Mouse (Mus musculus) embryo, embryonic 10.5 days (tissue): Measurements from ENCODE around the gene Crtc1.

Source experiments
- DNase-seq: peaks from one replicate; pipeline ENCODE4 v3.0.0-alpha.2; 2015; ENCODE audit warnings: low spot score

Crtc1 gene

DNA sequence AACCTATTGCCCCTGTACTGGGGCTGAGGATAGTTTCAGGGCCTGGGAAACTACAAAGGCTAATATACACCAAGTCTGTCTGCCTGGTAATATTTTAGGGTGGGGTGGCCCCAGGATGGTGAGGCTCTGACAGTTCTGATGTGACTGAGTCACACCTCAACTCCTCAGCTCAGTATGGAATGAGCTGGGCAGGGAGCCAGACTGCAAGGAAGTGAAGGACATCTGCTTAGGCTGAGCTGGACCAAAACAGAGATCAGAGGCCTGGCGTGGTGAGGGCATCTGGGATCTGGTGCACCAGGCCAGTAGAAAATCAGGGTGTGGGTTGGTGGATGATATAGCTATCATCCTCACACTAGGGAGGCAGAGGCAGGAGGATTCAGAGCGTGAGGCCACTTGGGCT is 49.7 kb downstream of the Crtc1 start:
- no peak for DNase-seq

DNA sequence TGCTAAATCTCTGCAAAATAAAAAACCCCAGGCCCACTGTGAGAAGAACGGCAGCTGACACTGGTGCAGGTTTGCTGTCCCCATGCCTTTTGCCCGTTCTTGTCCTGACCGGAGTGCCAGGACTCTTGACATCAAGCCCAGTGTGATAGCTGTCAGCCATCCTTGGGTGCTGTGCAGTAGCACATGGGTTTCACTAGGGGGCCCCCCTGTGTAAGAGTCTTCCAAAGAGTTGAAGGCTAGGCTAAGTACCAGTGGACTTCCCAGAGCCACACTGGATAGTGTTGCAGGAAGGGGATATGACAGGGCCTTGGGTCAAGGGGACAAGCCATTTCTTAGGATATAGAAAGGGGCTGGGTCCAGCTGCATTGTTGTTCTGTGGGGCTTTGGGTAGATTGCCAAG is 56.1 kb downstream of the Crtc1 start:
- DNase-seq, result peak; percentile 82

DNA sequence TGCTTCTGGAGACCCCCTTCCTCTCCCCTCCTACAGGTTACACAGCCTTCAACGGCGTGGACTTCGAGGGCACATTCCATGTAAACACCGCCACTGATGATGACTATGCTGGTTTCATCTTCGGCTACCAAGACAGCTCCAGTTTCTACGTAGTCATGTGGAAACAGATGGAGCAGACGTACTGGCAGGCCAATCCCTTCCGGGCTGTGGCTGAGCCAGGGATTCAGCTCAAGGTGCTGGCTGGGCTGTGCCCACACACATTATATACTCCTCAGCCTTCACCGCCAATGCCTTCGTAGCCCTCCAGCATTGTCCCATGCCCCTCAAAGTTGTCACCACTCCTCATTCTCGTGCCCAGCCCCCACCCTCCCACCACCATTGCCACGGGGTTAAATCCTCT is 59.3 kb downstream of the Crtc1 start:
- no peak for DNase-seq

DNA sequence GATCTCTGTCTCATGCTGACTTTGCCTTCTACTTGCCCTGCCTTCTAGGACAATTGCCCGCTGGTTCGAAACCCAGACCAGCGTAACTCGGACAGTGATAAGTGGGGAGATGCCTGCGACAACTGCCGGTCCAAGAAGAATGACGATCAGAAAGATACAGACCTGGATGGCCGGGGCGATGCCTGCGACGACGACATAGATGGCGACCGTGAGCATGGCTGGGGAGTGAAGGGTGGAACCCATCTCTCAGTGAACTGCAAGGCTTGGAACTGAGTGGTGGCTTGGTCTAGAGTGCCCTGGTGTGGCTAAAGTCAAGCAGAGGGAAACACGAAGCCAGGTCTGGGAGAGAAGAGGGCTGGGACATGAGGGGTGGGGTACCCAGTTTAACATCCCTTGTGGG is 62.3 kb downstream of the Crtc1 start:
- peak; percentile 17 for DNase-seq

DNA sequence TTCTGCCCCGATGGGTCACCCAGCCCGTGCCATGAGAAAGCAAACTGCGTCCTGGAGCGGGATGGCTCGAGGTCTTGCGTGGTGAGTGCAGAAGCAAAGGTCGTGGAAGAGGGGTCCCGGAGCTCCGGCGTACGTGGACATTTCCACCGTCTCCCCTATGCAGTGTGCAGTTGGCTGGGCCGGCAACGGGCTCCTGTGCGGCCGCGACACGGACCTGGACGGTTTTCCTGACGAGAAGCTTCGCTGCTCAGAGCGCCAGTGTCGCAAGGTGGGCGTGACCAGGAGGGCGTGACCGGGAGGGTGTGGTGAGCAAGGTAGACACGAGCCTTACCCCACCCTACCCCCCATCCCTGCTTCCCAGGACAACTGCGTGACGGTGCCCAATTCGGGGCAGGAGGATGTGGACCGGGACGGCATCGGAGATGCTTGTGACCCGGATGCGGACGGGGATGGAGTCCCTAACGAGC is 63.1 kb downstream of the Crtc1 start:
- DNase-seq, result peak; percentile 5

DNA sequence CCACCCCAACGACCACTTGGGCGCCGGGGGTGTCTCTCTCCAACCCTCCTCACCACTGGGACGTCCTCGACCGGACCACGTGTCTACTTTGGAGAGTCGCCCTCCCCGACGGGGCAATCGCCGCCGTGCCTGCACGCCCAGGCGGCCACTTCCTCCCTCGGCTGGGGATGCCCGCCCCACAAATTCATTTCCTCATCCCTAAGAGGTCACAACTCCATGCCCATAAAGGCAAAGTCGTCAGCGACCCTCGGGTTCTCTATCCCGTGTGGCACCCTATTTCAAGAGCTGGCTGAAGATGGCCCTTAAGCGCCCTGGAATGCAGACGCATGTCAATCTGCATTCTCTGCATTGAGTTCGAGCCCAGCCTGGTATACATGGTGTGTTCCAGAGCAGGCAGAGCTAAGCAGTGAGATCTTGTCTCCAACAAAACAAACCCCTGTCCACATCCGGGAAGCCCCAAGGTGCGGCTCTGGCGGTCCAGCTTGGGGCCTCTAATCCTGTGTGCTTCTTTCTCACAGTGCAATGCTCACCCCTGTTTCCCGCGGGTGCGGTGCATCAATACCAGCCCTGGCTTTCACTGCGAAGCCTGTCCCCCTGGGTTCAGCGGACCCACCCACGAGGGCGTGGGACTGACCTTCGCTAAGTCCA is 64.0 kb downstream of the Crtc1 start:
- peak; percentile 15 for DNase-seq

DNA sequence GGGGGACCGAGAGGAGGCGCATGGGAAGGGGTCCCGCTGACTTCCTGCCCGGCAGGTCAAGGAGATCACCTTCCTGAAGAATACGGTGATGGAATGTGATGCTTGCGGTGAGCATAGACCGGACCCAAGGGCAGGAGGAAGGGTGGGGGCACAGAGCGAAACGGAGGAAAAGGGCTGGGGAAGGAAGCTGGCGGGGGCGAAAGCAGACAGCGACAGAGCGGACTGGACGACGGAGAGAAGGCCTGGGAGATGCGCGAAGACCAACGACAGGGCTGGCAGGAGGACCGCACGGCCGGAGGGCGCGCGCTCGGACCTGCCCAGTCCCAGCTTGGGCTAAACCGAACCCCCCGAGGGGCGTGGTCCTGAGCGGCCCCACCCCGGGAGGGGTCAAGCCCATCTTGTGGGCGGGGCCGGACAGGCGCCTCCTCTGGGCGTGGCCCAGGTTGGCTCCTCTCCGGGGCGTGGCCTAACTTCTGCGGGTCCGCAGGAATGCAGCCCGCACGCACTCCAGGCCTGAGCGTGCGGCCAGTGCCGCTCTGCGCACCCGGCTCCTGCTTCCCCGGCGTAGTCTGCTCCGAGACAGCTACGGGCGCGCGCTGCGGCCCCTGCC is 65.0 kb downstream of the Crtc1 start:
- peak; percentile 82 for DNase-seq

DNA sequence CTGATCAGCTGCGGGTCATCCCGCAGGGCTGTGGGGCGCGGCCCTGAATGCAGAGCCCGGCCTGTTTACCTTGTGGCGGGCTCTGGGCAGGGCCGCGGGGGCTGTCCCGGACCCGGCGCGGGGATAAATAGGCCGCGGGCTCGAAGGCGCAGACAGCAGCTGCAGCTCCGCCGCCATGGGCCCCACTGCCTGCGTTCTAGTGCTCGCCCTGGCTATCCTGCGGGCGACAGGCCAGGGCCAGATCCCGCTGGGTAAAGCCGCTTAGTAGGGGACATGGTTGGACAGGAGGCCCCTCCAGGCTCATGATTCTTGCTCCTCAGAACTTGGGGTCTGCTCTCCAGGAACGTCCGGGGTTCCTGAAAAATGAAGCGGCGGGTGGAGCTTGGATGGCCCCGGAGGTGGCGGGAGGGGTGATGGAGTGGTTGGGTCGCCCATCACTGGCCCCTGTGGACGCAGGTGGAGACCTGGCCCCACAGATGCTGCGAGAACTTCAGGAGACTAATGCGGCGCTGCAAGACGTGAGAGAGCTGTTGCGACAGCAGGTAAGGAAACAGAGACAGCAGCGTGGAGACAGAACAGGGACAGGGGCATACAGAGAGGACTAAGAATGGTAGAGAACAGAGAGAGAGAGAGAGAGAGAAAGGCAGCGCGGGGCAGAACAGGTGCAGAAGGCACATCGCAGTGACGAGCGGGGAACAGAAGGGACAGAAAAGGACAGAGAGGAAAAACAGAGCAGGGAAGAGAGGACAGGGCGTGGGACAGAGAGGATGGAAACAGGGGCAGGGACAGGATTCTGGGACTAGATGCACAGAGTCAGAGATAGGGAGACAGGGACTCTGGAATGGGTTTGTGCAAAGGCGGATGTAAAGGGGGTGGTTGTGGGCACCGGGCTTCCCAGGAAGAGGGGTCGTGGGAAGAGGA is 65.7 kb downstream of the Crtc1 start, which contains the start of gene Comp:
Comp (plus strand) TSS at position 162 of the 921 bp plus-strand sequence.
- DNase-seq, result peak; percentile 22

DNA sequence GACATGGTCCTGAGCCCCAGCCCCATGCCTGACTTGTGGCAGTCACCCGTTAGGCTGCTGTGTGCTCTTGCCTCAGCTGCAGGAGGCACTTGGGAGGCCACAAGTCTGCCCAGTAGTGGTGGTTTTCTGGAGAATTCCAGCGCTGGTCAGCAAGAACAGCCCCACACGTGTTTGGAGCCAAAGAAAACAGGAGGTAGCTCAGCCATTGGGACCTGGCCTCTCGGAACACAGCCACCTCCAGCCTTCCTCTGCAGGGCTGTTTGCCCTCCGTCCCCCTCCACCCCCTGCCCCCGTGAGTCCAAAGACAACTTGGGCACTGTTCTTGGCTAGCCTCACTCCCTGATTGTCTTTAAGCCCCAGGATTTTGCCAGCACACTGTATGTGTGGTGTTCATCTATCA is 67.4 kb downstream of the Crtc1 start:
- DNase-seq, result no peak

DNA sequence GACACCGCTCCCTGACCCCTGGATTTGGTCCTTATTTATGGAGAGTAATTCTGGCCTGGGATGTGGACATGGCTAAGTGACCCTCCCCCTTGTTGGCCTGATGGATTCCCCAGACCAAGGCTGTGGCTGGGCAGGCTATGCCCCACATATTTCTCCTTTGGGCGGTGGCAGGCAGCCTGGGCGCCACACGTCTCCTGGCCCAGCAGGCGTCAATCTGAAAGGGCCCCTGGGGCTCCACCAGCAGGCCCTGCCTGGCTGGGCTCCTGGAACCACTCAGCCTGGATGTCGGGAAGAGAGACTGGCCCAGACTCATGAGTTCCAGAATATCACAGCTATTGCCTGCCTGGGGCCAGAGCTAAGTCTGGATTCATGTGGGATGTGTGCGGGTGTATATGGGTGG is 68.9 kb downstream of the Crtc1 start:
- DNase-seq, result no peak

DNA sequence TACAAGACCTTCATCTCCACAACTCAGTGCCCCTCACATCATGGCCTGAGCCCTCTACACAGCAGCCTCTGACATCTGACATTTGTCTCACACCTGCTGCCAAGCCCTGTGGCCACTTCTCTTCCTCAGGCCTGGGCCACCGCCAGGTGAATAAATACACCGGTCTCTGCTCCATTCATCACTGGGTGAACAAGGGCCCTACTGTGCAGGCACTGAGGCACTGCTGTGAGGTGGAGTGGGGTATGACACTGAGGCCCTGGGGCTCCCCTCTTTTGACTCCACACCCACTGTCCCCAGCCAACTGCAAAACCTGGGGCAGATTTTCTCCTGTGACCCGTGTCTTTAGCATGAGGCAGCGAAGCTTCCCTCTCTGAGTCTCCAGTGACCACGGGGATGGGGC is 72.8 kb downstream of the Crtc1 start:
- no peak for DNase-seq

DNA sequence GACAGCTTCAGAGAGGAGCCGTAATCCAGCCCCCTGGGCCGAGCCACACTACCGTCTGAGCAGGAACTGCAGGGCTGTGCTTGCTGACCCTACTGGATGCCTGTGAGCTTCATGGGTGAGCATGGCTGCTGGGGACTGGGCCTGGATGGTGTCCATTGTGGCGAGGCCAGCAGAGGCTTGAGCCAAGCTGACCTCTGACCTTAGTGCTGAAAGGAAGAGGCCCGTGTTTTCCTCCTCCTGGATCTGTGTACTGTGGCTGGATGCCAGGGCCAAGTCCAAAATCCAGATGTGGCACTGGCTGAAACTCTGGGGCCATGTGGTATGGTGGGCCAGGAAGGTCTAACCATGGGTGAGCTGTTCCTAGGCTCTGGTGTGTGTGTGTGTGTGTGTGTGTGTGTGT is 75.3 kb downstream of the Crtc1 start:
- peak; percentile 37 for DNase-seq

DNA sequence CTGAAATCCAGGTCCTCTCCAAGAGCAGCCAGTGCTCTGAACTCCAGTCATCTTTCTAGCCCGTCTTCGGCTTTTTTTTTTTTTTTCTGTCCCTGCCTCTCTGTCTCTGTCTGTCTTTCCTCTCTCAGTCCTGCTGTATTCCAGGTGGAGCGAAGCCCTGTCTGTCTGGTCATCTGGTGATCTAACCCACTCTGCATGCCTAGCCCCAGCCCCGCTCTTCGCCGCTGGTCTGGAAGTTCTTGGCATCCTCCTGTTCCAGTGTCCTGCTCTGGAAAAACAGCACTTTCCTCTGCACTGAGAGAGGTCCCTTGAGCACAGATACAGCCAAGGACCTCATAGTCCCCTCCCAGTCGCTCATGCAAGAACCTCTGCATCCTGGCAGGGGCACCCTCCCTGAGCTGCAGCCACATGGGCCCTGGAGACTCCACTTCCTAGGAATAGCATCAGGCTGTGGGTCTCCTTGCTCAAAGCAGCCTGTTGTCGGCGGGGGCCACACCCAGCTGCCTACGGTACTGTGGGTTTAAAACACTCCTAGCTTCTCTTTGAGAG is 77.8 kb downstream of the Crtc1 start:
- no peak for DNase-seq

DNA sequence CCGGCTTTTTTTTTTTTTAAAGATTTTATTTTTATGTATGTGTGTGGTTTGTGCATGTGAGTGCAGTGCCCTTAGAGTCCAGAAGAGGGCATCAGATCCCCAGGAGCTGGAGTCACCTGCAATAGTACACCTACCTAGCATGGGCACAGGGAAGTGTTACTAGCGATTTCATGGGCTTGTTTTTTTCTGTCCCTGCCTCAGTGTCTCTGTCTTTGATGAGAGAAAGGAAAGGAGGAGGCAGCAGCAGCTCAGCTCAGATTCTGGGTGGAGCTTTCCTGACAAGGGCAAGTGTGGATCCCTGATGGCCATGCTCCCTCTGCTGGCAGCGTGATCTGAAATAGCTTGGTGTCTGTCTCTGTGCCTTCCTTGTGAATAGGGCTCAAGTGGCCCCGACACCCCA is 78.6 kb downstream of the Crtc1 start:
- DNase-seq, result peak; percentile 30

DNA sequence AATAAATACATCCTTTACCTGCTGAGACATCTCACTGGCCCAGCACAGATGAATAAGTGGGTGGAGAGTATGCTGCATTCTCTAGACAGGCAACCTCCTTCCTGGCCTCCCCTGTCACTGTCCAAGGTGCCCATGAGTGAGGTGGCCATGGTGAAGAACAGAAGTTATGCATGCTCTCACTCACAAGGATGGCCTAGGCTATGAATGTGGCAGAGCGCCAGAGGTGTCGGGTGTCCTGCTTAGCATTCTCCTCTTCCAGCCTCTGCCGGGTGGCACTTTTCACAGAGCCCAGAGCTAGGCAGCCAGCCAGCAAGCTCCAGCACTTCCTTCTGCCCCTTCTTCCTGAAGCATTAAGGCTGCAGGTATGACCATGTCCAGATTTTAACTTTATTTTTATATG is 80.0 kb downstream of the Crtc1 start:
- no peak for DNase-seq

DNA sequence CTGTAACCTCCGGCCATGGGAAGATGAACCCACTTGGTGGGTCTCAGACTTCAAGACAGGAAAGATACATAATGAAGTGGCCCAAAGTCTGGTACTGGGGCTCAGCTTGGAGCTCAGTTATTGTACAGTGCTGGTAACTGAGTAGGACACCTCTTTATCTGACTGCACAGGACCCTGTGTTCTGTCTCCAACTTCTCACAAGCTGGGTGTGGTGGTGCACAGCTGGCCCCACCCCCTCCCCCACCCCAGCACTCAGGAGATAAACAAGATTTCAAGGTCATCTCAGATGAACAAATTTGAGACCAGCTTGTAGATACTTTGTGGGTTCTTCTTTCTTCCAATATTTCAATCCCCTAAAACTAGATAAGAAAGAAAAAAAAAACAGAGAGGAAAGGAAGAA is 83.3 kb downstream of the Crtc1 start:
- DNase-seq, result no peak

DNA sequence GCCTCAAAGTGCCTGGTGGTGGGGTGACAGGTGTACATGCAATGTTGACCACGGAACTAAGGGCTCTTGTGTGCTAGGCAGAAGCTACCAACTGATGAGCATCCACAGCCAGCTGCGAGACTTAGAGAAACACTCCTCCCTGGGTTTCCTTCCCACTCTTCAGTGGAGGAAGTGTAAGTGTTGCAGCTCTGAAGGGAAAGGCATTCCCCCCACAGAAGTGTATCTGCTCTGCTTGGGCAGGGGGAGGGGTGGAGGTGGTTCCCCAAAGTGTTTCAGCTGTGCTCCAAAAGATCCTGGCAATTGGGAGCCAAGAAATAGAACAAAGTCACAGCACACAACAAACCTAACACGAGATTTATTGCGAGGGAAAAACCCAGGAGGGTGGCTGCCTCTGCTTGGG is 85.4 kb downstream of the Crtc1 start:
- no peak for DNase-seq

DNA sequence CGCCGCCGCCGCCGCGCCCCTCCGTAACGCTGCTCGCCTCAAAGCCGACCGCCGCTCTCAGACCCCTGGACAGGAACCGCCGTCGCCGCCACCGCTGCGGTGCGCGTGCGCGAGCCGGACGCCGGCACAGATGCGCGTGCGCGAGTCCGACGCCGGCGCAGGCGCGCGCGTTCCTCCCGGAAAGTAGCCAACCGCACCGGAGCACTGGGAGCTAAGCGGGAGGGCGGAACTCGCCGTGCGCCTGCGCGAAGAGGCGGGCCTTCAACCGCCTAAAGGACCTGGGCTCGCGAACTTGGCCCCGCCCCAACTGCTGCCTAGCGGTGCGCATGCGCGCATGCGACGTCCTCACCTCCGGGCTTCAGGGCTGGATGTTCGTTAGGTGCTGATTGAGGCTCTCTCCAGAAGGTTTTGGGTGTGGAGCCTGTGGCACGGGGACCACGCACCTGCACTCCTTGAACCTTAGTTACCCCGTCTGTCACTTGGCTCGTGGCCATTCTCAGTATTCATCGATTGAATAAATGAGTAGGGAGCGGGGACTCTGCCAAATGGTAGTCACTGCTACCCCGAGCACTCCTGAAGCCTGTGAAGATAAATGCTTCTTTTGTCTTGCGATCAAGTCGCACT is 86.1 kb downstream of the Crtc1 start, which contains the start of gene Upf1:
Upf1 (minus strand) TSS at position 85 of the 624 bp plus-strand sequence.
- DNase-seq, result peak; percentile 98

DNA sequence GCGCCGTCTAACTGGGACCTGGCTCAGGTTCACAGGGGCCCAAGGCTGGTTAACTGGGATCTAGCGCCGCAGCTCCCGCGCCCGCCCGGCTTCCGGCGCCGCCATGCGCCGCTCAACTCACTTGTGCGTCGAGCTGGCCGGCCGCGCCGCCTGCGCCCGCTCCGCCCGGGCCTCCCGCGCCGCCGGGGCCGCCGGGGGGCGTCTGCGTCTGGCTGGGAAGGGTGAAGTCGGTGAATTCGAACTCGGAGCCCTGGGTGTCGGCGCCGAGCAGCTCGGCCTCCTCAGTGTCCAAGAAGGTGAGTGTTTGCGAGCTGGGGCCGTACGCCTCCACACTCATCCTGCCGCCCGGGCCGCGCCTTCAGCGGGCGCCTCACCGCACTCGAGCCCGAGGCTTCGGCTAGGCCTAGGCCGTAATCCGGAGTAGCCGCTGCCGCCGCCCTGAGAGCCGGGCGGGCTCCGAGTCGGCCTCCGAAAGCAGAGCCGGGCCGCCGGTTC is 86.7 kb downstream of the Crtc1 start:
- DNase-seq, result no peak

DNA sequence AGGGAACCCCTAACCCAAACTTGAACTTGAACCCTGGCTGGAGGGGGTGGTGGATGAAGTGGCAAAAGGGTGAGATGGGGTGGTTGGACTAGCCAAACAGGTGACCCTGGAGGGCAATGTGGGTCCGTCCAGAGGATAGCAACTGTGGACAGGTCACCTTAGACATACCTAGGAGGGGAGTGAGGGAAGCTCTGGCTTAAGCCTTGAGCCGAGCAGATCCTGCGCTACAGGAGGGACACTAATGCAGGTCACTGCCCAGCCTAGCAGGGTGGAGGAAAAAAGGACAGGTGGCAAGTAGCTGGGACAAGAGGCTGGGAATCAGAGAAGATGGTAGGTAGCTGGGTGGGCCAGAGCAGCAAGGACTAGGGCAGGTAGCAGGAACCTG is 87.4 kb downstream of the Crtc1 start:
- DNase-seq, result no peak

DNA sequence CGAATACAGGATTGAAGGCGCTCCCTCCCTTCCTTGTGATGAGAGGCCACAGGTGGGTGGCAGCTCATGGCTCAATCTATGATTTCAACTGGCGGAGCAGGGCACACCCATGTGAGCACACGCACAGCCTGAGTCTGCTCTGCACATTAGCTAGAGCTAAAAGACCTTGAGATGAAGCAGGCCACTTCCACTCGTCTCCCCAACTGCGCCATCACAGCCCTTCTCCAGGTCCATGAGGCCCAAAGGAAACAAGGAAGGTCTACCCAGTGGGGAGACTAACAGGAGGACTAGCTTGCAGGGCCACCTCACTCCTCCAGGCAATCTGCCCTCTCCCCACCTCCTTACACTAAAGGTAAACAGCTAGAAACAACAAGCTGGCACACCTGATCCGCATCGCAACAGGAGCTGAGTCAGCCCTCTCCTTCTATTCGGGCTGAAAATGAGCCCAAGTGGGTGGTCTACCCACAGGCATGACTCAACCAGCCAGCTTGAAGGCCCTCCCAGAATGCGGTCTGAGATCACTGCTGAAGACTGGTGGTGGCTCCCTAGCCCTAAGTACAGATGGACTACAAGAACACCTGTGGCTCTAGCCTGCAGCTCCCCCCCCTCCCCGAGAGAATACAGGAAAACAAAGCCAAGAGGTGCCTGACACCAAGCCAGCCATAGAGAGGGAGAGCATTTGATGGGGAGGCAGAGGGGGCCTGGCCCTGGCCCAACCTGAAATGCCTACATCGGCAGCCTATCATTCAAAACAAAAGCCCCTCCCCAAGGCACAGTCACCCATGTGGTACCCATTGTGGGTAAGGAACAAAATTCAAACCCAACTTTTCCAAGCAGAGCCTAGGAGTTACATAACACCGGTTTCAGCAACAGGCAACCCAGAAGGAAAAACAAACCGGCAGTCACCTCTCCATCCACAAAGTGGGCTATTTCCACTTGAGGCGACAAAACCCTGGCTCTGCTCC is 88.1 kb downstream of the Crtc1 start:
- no peak for DNase-seq
